Mouse (Mus musculus): ENCODE data around the gene Ica1l.

- no peak for TF ChIP-seq MAX (IDR thresholded peaks at IDR 0.05; ENCODE audit: low read depth)
- TF ChIP-seq POLR2A (IDR thresholded peaks at IDR 0.05; ENCODE audit: insufficient read length, low read depth) = no peak
- no peak for TF ChIP-seq MYOD1 (IDR thresholded peaks at IDR 0.05; ENCODE audit: control insufficient read depth in 1 of 3, insufficient read length in 2 of 3, low read depth in 2 of 3)
- no peak for TF ChIP-seq USF1 (IDR thresholded peaks at IDR 0.05; ENCODE audit: low read depth)
- TF ChIP-seq POLR2AphosphoS2 (IDR thresholded peaks at IDR 0.05; ENCODE audit: insufficient read length, low read depth) = no peak
- no peak for TF ChIP-seq TCF12 (IDR thresholded peaks at IDR 0.05; ENCODE audit: insufficient read depth, poor library complexity, severe bottlenecking)
- TF ChIP-seq CEBPB (IDR thresholded peaks at IDR 0.05; ENCODE audit: insufficient read depth, poor library complexity, severe bottlenecking) = no peak
- TF ChIP-seq REST (IDR thresholded peaks at IDR 0.05; ENCODE audit: insufficient read depth, insufficient read length) = no peak
- no peak for TF ChIP-seq MYOG (IDR thresholded peaks at IDR 0.05; ENCODE audit: control insufficient read depth in 1 of 3, insufficient read depth in 1 of 3, insufficient read length in 2 of 3, low read depth in 2 of 3)
Measured at GRCm38 (mm10) chr1:59986626-59987025, 56.4 kb downstream of the Ica1l start.

Data from myocyte (in vitro differentiated cells).